Mouse (Mus musculus) c-Kit-positive CD71-negative TER-119-negative erythroid progenitor cells, embryonic 14.5 days (primary cell): Measurements from ENCODE around the gene Ppm1m.
"Not testable (repeated sequence)": the region's sequence is repeated elsewhere in the genome, so short reads cannot be mapped to it uniquely, and the experiment has no call there.

Source experiments
- DNase-seq: peaks from one replicate; pipeline ENCODE4 v3.0.0-alpha.2; 2013; ENCODE audit warnings: low read depth

Gene Ppm1m

DNA sequence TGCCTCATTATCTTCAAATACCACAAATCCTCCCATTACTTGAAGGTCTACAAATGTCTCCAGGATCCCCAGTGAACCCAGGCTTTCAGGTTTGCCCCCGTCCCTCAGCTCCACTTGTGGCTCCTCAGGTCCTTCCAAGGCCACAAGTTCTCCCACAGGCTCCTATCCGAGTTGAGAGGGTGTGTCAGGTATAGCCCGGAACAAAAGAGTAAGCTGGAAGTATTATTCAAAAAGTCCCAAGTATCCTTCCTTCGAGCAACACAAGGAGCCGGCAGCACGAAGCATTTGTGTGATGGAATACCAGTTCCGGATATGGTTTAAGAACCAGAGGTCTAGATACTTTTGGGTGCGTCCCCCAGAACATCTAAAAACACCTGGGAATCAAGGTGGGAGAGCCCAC, 7.5 kb downstream of the Ppm1m start:
- no peak for DNase-seq

DNA sequence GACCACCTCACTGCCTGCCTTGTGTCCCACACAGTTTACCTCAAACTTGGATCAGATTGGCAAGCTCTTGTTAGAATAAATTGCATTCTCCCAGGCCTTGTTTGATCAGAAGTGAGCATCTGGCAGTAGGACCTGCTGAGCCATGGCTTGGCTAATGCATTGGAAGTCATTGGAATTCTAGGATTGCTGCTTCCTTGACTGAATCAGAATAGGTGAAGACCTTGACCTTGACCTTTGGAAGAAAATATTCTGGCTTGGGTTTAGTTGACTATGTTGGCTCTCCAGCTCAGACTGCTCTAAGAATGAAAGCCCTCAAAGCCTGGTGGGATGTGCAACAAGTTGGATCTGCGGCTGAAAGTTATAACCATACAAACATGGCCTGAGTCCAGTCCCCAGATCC, 8.2 kb downstream of the Ppm1m start:
- DNase-seq = no peak

DNA sequence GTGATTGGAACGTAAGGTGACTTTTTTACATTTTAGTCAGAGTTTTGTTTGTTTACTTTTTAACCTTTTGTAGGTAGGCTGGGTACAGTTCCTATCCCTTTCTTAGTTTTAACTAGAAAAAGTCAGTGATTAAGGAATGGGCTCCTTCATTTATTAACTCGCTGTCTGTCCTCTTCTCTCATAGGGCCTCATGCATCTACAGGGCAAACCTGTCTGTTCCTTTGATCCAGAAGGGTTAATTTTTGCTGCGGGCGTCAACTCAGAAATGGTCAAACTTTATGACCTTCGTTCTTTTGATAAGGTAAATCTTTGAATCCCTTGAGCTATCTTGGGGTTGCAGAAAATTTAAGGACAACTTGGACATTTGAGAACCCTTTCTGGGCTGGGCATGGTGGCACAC, 15.6 kb downstream of the Ppm1m start:
- DNase-seq = no peak

DNA sequence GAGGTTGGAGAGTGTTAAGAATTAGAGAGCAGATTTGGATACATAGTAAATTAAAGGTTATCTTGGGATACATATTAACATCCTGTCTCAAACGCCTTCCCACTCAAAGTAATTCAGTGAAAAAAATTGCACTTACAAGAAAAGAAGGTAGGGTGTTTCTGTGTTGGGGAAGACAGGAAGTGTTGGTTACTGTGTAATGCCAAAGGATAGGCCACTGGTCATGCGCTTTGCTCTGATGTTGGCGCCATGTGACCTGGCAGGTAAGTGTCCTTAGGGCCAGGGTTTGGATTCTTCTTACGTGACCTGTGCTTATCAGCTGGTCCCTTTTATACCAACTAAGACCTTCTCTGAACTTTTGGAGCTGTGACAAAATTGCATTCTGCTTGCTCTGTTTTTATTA, 17.4 kb downstream of the Ppm1m start:
- DNase-seq = no peak

DNA sequence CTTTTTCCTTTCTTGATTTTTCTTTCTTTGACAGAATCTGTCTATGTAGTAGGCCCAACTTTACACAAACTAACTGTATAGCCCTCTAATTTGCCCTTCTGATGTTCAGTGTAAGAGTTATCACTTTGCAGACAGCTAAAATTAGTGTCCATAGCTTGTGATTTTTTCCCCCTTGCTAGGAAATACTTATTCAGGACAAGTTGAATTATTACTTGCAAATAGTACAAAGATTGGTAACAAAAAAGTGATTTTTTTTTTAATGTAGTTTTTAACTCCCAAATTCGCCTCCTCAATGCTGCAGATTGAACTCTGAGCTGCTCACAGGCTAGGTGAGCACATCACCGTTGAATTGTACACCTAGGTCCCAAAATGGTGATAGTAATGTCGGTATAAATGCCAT, 19.6 kb downstream of the Ppm1m start:
- no peak for DNase-seq

DNA sequence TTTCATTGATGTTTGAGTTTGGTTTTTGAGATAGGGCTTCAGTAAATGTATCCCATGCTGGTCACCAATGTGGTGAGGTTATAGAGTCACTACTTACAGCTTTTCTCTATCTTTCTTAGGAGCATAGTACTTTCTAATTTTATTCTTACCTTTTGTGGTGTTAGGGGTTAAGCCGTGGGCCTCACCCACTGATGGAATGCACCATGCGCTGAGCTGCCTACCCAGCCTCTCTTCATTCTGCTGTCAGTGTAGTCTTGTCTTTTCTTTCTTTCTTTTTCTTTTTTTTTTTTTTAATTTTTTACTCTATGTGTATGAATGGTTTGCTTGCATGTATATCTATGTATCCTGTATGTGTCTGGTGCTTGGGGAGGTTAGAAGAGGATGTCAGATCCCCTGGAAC, 20.1 kb downstream of the Ppm1m start:
- no peak for DNase-seq

DNA sequence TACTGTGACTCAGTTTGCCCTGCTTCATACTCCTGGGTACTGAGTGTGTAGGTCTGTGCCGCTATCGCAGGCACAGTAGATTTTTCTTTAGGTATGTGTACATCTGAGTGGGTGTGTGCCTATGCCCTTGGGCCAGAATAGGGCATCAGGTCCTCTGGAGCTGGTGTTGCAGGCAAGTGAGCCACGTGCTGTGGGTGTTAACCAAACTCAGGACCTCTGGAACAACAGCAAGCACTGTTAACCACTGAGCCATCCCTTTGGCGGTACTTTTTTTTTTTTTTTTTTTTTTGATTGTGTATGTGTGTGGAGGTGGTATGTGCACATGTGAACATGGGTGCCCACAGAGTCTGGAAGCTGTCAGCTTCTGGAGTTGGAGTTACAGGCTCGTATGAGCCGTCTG, 21.7 kb downstream of the Ppm1m start:
- no peak for DNase-seq

DNA sequence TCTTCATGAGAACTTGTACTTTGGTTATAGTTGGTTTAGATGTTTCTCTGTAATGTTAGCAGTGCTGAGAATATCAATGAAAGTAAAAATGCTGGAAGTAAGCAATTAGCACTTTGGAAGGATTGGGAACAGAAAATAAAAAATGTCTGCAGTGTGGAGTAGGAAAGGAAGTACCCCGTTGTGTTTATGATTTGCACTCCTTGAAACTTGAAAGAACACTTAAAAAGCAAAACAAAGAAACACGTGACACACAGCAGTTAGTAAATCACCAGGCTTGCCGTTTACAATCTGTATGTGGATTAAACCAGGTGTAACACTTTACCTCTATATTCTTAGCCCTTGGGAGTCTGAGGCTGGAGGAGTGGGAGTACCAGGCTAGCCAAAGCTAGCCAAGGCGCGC, 22.8 kb downstream of the Ppm1m start:
- no peak for DNase-seq

DNA sequence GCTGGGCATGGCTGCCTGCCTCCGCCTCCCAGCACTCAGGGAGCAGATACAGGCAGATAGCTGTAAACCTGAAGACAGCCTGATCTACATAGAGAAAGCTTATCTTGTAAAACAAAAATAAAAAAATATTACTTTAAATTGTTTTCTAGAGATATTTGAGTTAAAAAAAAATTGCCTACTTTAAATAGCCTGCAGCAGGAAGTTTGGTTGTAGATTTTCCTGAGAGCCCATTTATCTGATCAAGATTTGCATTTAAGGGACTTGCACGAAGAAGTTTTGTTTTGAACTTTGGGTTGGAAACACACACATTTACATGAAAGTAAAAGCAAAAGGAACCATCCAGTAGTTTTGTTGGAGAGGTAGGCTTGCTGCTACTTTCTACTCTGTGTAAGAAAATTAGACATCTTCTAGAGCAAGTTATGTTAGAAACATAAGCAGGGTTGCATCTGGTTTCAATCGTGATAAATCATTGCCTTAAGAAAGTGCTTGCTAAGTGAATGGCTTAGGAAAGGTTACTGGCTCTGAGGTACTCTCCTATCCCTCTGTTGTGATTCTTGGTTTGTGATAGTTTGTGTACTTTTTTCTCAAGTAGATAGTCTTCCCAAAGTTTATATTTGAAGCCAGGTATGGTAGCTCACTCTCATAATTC, 23.9 kb downstream of the Ppm1m start:
- no peak for DNase-seq

DNA sequence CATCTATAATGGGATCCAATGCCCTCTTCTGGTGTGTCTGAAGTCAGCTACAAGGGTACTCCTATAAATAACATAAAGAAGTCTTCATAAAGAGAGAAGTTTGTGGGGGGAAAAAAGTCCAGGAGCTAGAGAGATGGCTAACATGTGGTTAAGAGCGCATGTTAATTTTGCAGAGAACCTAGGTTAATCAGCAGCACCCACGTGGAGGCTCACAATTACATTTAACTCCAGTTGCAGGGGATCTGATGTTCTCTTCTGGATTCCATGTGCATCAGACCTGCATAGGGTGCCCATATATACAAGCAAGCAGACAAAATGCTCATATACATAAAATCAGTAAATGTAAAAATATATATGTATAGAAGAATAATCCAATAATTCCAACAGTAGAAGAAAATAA, 26.2 kb downstream of the Ppm1m start:
- DNase-seq = no peak

DNA sequence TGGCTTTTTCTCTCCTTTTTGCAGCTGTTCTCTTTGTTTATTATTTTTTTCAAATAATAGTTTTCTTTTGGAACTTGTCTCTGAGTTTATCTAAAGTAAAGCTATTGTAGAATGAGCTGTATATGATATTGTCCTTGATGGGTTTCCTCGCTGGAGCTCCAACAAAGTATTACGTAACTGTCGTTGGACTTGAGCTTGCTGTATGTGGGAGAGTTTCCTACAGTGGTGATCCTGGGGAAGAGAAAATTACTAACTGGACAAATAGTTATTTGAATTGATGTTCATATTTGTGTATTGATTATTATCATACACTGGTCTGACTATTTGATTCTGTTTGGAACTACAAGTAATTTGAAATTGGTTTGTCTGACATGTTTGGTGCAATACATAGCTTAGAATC, 27.0 kb downstream of the Ppm1m start:
- no peak for DNase-seq

DNA sequence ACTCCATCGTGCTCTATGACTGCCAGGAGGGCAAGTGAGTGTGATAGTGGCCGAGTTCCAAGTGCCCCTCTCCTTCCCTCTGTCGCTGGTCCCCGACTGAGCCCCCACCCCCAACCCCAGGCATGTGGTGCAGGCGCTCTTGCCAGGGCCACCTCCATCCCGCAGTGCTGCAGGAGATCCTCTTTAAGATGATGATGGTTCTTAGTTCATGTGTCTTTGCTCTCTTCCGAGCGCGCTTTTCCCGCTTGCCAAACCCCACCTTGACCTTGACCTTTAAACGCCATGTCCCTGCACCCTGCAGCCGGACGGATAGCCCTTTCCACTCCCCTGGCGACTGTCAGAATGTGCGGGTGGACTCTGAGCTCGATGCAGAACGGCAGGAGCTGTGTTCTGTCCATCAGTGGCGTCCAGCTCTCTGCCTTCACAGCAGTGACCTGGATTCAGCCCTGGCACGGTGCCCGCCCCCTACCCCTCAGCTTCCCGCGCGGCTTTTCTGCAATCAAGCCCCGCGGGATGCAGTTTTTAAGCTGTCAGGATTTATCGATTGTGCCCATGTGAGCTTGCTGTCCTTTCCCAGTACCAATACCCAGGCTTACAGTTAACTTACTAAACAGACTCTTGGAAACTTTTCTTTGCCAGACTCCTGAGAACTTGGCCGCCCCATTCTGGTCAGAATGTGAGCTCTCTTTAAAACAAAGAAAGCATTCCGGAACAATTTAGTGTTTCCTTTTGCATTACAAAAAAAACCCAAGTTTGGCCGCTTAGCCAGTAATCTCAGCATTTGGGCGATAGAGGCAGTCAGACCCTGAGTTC, 28.0 kb downstream of the Ppm1m start:
- DNase-seq = no peak

DNA sequence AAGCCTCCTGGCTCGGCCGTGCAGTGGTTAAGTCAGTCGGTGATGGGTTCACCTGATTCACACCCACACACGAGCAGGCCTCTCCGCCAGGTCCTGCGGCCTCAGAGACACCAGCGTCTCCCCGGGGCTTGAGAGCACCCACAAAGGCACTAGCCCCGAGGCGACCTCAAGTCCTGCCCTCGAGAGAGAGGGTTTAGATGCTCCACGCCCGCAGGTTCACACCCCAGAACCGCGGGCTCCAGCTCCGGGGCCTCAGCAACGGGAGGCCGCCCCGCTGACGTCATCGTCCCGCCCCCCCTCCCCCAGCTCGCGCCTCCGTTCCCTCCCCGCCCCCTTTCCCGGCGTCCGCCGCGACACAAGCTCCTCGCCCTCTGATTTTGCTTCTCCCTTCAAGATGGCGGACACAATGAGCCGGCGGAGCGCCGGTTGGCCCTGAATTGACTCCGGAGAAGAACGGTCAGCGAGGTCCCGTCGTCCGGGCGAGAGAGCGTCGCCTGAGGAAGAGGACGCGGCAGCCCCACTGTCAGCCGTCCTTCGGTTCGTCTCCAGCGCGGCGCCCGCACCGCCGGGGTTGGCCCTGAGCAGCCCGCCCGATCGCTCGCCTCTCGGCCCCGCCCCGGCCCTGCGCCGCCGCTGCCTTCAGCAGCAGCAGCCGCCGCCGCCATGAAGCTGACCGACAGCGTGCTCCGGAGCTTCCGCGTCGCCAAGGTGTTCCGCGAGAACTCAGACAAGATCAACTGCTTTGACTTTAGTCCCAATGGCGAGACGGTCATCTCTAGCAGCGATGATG, 28.8 kb downstream of the Ppm1m start, which contains the start of gene Wdr82:
Wdr82 (plus strand) TSS at position 373 of the 790 bp plus-strand sequence.
- peak; percentile 86 for DNase-seq

DNA sequence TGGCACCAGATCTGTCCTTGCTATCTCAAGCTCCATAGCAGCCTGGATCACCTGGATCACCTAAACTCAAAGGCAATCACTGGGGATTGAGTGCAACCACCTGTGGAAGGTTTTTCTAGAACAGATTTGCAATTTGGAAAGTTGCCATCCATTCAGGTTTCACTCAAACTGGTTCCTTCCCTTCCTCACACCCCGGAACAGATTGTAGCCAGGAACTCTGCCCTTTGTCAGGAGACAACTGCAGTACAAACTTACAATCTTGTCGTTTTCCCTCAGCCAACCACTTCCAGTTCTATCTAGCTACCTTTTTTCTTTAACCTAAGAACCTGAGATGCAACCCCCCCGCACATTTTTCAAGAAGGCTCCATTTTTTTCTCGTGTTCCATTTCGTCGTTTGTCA, 29.6 kb downstream of the Ppm1m start:
- DNase-seq = no peak

DNA sequence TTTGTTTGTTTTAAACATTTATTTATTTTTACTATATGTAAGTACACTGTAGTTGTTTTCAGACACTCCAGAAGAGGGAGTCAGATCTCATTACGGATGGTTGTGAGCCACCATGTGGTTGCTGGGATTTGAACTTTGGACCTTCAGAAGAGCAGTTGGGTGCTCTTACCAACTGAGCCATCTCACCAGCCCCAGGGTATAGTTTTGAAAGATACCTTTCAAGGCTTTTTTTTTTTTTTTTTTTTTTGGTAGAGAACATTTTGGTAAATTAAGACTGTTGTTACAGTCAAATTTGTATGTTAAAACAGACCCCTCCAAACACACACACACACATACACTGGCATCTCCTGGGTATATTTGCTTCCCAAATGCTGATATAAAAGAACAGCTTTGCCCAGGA, 30.5 kb downstream of the Ppm1m start:
- DNase-seq = not testable (repeated sequence)

DNA sequence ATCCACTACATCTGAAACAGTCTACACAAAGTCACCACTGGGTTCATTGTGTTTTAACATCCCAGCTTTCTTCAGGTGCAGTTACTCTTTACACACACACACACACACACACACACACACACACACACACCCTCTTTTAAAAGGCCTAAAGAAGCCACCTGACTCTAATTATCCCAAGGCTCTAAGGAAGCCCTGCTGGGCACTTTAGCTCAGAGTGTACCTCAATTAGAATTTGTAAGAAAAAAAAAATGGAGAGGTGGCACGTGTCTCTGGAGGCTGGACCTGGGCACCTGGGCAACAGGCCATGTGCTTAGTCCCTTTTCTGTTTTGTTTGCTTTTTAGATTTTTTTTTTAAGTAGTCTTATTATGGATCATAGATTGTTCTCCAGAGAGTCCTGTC, 31.8 kb downstream of the Ppm1m start:
- no peak for DNase-seq

DNA sequence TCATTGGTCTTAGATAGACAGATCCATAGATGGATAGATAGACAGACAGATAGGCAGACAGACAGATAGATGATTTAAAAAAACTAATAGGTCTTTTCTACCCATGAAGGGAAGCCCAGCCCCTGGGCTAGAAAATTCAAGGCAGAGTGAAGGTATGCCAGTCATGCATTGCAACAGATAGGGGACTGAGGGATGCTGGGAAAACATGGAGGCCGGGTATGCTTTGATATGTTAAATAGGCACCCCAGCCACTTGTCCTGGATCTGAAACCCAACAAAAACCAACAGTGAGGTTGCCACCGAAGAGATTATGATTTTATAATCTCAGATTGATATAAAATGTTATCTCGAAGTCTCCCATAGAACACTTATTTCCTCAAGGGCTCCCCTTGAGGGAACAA, 32.3 kb downstream of the Ppm1m start:
- DNase-seq = no peak

DNA sequence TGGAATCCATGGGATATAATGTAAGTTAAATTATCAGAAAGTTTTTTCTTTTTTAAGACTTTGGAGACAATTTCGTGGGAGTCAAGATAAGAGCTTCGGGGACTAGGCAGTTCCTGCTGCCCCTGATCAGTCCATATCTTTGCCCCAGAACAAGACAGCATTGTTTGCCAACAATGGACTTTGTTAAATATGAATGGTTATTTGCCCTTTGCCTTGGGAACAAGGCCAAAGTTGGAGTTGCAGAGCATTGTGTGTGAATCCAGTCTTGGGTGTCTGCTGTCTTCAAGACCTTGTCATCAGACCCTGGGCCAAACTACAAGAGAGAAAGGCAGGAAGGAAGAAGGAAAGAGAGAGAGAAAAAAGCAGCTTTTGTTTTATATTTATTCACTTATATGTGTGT, 32.8 kb downstream of the Ppm1m start:
- DNase-seq = no peak

DNA sequence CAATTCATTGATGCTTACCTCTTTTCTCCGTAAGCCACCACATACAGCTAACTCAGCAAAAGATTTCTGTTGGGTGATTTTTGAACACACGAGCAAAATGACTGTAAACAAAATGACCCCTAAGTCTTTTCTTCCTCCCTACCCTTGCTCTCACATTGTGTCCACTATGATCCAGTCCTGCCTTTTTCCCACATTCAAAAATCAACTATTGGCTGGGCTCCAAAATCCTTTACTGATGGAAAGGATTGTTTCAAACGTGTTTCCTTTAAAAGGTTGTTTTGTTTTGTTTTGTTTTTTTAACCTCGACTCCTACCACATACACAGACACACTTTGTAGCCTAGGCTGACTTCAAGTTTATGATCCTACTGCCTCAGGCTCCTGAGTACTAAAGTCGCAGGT, 39.1 kb downstream of the Ppm1m start:
- DNase-seq = no peak

DNA sequence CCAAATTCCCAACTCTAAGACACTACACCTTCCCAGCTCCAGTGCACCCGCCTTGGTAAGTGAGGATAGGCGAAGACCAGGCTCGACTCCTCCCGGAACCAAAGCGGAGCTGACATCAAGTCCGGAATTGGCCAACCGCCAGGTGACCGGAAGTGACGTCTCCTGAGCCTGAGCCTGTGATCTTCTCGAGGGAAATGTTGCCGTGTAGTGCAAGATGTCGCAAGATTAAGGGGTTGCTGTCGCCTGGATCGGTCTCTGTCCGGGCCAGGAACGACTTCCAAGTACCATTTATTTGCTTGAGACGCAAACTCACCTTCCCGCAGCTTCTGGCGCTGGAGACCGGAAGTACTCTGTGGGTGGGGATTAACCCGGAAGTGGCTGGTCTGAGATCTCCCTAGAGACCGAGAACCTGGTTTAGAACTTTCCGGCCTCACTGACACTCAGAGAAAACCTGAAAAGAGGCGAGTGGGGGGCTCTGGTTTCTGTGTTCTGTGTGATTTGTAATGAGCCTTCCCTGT, 39.7 kb downstream of the Ppm1m start:
- DNase-seq = peak; percentile 66

DNA sequence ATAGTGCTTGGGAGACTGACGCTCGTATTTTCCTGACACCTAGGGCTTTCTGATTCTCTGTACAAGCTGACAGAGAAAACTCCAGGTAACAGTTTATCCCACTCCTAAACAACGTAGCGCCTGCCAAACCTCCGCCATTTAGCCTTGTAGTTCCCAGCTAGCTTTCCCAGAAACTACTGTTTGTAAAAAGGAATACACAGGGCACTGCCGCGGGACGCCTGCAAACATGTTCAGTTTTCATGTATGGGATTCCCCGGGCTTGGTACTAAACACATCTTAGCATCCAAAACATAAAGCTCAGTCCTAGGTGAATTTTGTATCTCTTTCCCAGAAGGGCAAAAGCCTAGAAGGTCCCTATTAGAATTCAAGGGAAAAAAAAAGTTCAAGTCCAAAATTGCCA, 40.3 kb downstream of the Ppm1m start:
- no peak for DNase-seq

DNA sequence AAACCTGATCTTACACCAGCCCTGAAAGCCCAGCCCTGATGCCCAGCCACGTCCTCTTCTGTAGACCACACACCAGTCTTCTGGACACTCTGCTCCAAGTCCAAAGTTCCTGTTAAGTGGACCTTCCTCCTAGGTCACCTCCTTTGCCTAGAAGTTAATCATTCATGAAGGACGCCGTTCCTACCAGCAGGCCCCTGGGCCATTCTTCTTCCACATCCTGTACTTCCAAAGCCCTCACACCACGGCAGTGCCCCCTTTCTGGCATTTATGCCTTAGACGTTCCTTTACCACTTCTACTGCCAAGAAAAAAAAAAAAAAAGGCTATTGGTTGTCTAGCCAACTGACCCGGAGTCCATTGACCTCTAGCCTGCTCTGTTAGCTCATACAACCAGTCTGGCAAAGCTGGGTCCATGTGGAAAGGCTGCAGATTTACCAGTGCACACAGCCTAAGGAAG, 41.5 kb downstream of the Ppm1m start, which contains the start of gene Glyctk:
Glyctk (minus strand) TSS at position 102 of the 455 bp plus-strand sequence.
- DNase-seq = no peak

DNA sequence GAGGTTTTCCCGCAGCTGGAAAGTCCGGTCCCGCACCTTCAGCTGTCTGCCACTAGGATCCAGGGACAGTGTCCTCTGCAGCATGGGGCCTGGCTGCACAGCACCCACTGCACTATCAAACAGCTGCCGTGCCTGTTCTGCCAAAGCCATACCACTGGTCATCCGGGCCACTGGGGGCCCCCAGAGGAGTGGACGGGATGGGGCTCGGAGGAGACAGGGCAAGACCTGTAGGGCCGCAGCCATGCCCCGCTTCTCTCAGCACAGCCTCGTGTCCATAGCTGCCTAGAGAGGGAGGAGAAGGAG, 42.0 kb downstream of the Ppm1m start:
- no peak for DNase-seq
